Mouse (Mus musculus): ENCODE data around the gene Oasl1.
"Not testable (repeated sequence)": the region's sequence is repeated elsewhere in the genome, so short reads cannot be mapped to it uniquely, and the experiment has no call there.

Gene Oasl1

GRCm38 (mm10) chr5:114922998-114923473 is at the start of gene Oasl1:
Gene Oasl1, plus strand, starts transcription at chr5:114923240.
- DNase-seq (ENCODE audit: low spot score), result peak; percentile 36

DNA sequence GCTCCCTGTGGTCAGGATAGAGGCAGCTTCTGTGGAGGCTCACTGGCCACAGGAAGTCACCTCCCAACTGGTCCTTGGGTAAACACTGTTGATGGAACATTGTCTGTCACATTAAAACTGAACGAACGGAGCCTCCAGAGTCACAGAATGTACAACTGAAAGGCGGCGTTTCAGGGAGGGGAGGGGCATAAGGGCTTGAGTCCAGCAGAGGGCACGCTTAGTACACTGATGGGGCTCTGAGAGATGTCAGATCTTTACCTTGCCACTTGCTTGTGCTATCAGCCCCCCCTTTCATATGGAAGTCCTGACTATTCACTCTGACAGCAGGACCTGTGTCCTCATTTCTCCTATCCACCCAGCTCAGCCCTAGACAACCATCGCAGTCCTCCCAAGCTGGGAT is 47.2 kb upstream of the Oasl1 start:
- DNase-seq (ENCODE audit: low spot score), result no peak

- DNase-seq (ENCODE audit: low spot score), result no peak
These were observed 46.7 kb upstream of the Oasl1 start for GRCm38 (mm10) chr5:114876331-114876730.

GRCm38 (mm10) chr5:114877487-114877886 is 45.6 kb upstream of the Oasl1 start:
- DNase-seq (ENCODE audit: low spot score), result no peak

DNA sequence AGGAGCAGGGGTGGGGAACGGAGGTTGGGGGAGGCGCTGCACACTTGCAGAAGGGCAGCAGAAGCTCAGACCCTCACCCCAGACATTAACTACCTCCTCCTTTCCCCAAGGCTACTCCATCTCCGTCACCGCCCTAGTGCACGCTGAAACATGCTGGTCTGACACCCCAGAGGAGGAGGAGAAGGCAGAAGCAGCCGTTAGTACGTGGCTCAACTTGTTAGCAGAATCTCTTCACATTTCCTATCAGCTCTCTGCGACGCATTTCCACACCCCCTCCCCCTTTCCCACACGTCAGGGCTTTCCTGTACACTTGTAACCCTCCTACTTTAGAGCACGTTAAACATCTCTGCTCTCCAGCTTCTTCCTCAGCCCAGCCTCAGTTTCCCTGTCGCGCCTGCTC is 43.6 kb upstream of the Oasl1 start:
- DNase-seq (ENCODE audit: low spot score), result no peak

- DNase-seq (ENCODE audit: low spot score), result not testable (repeated sequence)
These were observed 40.7 kb upstream of the Oasl1 start for GRCm38 (mm10) chr5:114882319-114882718.

DNA sequence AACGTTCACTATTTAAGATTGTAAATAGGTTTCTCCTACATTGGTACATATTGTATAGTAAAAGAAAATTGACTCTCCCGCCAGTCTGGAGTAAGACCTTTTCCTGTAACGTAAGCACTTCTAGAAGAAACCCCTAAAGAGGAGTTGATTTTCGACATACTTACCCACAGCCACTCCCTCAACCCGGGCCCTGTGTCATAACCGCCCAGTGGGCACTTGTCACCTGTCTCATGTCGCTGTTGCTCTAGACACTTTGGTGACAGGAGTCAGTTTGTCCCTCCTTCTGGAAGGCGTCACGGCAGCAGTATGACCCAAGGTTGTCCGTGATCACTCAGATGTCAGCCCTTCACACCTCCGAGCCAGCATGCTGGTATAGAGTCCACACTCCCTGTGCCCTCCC is 40.0 kb upstream of the Oasl1 start:
- no peak for DNase-seq (ENCODE audit: low spot score)

DNA sequence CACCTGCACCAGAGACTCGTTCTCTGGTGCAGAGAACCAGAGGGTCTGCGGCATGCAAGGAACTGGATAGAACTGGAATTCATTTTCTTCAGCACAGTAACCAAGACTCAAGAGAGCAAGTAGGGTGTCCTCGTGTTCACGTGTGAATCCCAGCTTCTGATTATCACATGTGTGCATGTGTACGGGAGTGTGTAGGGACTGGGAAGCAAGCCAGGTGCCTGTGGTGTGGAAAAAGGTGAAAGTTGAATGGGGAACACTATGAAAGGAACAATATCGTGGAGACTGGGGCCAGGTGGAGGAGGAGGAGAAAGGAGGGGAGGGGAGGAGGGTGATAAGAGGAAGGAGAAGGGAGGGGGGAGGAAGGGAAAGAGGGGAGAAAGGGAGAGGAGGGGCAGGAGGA is 36.2 kb upstream of the Oasl1 start:
- no peak for DNase-seq (ENCODE audit: low spot score)

GRCm38 (mm10) chr5:114888995-114889394 is 34.0 kb upstream of the Oasl1 start:
- no peak for DNase-seq (ENCODE audit: low spot score)

DNA sequence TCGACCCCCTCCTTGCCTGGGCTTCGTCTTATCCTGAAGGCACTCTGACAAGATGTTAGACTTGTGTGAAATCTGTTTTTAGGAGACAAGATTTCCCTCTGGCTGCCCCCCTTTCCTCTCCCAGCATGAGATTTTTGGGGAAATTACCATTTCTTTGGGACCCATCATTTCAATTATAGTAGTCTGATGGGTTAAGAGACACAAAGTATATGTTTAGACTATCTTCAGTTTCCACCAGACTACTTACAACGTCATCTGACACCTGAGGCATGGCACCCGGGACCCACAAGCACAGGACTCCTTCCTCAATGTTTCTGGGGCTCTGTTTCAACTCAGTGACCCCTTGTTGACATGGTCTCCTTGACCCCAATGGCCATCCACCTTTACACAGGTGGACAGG is 27.5 kb upstream of the Oasl1 start:
- DNase-seq (ENCODE audit: low spot score), result no peak

GRCm38 (mm10) chr5:114896688-114897373 is 26.2 kb upstream of the Oasl1 start, which contains the start of gene Oasl2:
Gene Oasl2, plus strand, starts transcription at chr5:114896936.
- DNase-seq (ENCODE audit: low spot score), result no peak

GRCm38 (mm10) chr5:114897374-114897793 is 25.7 kb upstream of the Oasl1 start:
- peak; percentile 13 for DNase-seq (ENCODE audit: low spot score)

DNA sequence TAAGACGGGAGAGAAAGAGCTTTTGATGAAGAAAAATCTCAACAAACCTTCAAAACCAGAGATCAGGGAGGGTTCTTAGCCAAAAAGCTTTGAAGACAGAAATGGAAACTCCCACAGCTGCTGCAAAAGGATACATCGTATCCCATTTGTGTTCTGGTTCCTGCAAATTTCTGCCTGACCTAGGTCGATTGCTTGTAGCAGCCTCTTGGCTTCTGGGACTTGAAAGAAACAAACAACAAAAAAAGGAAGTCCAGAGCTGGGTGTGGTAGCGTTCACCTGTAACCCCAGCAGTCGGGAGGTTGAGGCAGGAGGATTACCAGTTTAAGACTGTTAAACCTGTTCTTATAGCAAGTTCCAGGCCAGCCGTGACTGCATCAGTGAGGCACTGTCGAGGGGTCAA is 24.2 kb upstream of the Oasl1 start:
- DNase-seq (ENCODE audit: low spot score), result no peak

GRCm38 (mm10) chr5:114902413-114902812 is 20.6 kb upstream of the Oasl1 start:
- DNase-seq (ENCODE audit: low spot score), result no peak

GRCm38 (mm10) chr5:114908598-114909305 is 14.3 kb upstream of the Oasl1 start:
- no peak for DNase-seq (ENCODE audit: low spot score)

- no peak for DNase-seq (ENCODE audit: low spot score)
These were observed 9.4 kb upstream of the Oasl1 start for GRCm38 (mm10) chr5:114913686-114914085.

- no peak for DNase-seq (ENCODE audit: low spot score)
These were observed 8.2 kb upstream of the Oasl1 start for GRCm38 (mm10) chr5:114914855-114915254.

DNA sequence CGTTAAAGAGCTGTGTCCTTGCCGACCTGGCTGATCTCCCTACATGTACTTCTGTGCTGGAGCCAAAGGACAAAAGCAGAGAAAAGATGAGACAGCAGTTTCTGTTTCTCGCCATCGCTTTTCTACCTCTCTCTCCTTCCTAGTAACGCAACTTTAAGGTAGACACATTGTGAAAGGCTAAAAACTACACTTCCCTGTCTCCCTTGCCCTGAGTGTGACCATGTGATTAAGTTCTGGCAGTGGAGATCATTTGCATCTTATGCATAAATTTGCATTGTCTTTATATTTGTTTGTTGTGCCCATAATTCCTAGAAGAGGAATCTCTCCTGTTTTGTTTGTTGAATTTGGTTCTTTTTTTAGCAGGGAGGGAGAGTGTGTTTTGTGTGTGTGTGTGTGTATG is 7.2 kb upstream of the Oasl1 start:
- DNase-seq (ENCODE audit: low spot score), result no peak

DNA sequence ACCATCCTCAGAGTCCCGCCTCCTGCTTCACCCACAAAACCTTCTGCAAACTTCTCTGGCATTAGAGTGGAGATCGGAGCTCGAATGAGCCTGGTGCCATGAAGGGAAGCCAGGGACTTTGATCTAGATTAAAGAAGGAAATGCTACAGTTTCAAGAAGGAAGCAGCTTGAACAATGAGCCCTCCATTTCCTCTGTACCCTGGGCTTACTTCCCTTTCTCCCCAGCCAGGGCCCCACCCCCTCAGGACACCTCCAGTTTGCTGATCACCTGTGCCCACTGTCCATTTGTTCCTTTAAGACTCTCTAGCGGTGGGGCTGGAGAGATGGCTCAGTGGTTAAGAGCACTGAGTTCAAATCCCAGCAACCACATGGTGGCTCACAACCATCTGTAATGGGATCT is 6.3 kb upstream of the Oasl1 start:
- DNase-seq (ENCODE audit: low spot score), result no peak

GRCm38 (mm10) chr5:114917357-114917756 is 5.7 kb upstream of the Oasl1 start:
- not testable (repeated sequence) for DNase-seq (ENCODE audit: low spot score)

GRCm38 (mm10) chr5:114921551-114922365 is 1.3 kb upstream of the Oasl1 start:
- DNase-seq (ENCODE audit: low spot score), result no peak

GRCm38 (mm10) chr5:114922366-114922731 is 691 bp upstream of the Oasl1 start:
- DNase-seq (ENCODE audit: low spot score), result no peak
